Mouse (Mus musculus): ENCODE results near the gene Slc25a41. TPM values are rescaled to one million over a fixed set of nuclear protein-coding genes. Genes with fewer than 3 reads are reported as not detected.
"Not testable (repeated sequence)": the region's sequence is repeated elsewhere in the genome, so short reads cannot be mapped to it uniquely, and the experiment has no call there.

Slc25a41 gene
- polyA plus RNA-seq, 1 experiment from 2014 or later: not detected

- Histone ChIP-seq H3K4me2 (no peak overlapping the region), H3K9ac (no peak overlapping the region), H3K36me3 (no peaks in the 10 kb centered on the region), H3K9me3 (replicated peaks) (no peaks in the 10 kb centered on the region), H3K4me3 (no peak overlapping the region; the same call in 1 of the 2 replicates), H3K27ac (no peak overlapping the region), H3K27me3 (replicated peaks) (peaks cover 78% of the 10 kb centered on the region), H3K4me1 (peaks cover 54% of the 10 kb centered on the region)
- no peak for ATAC-seq
- WGBS (ENCODE audit: insufficient replicate concordance): 29% methylated on average over 8 of the region's 8 CpGs
Observed at GRCm38 (mm10) chr17:57063031-57063430, 21.6 kb upstream of the Slc25a41 start.

GRCm38 (mm10) chr17:57062548-57062947 lies 21.1 kb upstream of the Slc25a41 start:
- peak overlapping the region; percentile 36; the same call in 1 of the 2 replicates for H3K9ac ChIP-seq
- H3K4me3 ChIP-seq: peak overlapping the region; percentile 50
- no peaks in the 10 kb centered on the region for H3K36me3 ChIP-seq
- no peak overlapping the region for H3K27ac ChIP-seq
- no peak for ATAC-seq
- H3K9me3 ChIP-seq (replicated peaks): no peaks in the 10 kb centered on the region
- peak overlapping the region; percentile 71 for H3K4me2 ChIP-seq
- H3K4me1 ChIP-seq: peaks cover 54% of the 10 kb centered on the region
- WGBS (ENCODE audit: insufficient replicate concordance): 4% methylated on average over 22 of the region's 22 CpGs
- peaks cover 78% of the 10 kb centered on the region for H3K27me3 ChIP-seq (replicated peaks)

GRCm38 (mm10) chr17:57062011-57062521 lies 20.6 kb upstream of the Slc25a41 start:
- Histone ChIP-seq H3K27me3 (replicated peaks) (peaks cover 74% of the 10 kb centered on the region), H3K4me3 (peak overlapping the region; percentile 50), H3K36me3 (no peaks in the 10 kb centered on the region), H3K9me3 (replicated peaks) (no peaks in the 10 kb centered on the region), H3K4me1 (peaks cover 50% of the 10 kb centered on the region), H3K27ac (no peak overlapping the region), H3K9ac (peak overlapping the region; percentile 36), H3K4me2 (peak overlapping the region; percentile 71)
- WGBS (ENCODE audit: insufficient replicate concordance): under 1% methylated on average over 39 of the region's 39 CpGs
- no peak for ATAC-seq

GRCm38 (mm10) chr17:57061069-57061468 lies 19.6 kb upstream of the Slc25a41 start:
- Histone ChIP-seq H3K9ac (no peak overlapping the region), H3K27me3 (replicated peaks) (peaks cover 74% of the 10 kb centered on the region), H3K36me3 (no peaks in the 10 kb centered on the region), H3K27ac (no peak overlapping the region), H3K4me3 (peak overlapping the region; percentile 69; the same call in 1 of the 2 replicates), H3K4me2 (peak overlapping the region; percentile 98), H3K4me1 (peaks cover 43% of the 10 kb centered on the region), H3K9me3 (replicated peaks) (no peaks in the 10 kb centered on the region)
- no peak for ATAC-seq
- WGBS (ENCODE audit: insufficient replicate concordance): 33% methylated on average over 10 of the region's 10 CpGs

GRCm38 (mm10) chr17:57060231-57060801 lies 18.9 kb upstream of the Slc25a41 start:
- H3K27ac ChIP-seq: peak overlapping the region; percentile 15
- no peaks in the 10 kb centered on the region for H3K9me3 ChIP-seq (replicated peaks)
- WGBS (ENCODE audit: insufficient replicate concordance): under 1% methylated on average over 44 of the region's 44 CpGs
- ATAC-seq: peak; percentile 79
- H3K9ac ChIP-seq: peak overlapping the region; percentile 75
- H3K4me2 ChIP-seq: peak overlapping the region; percentile 98
- peaks cover 71% of the 10 kb centered on the region for H3K27me3 ChIP-seq (replicated peaks)
- no peaks in the 10 kb centered on the region for H3K36me3 ChIP-seq
- peak overlapping the region; percentile 69 for H3K4me3 ChIP-seq
- peaks cover 43% of the 10 kb centered on the region for H3K4me1 ChIP-seq

- H3K4me2 ChIP-seq: peak within 1 kb of the TSS; percentile 98
- peaks cover 4% of the 10 kb centered on the region for H3K36me3 ChIP-seq
- peak within 1 kb of the TSS; percentile 51 for H3K27ac ChIP-seq
- H3K9me3 ChIP-seq (replicated peaks): no peaks in the 10 kb centered on the region
- peaks cover 43% of the 10 kb centered on the region for H3K4me1 ChIP-seq
- under 1% methylated on average over 44 of the region's 45 CpGs for WGBS (ENCODE audit: insufficient replicate concordance)
- peaks cover 63% of the 10 kb centered on the region for H3K27me3 ChIP-seq (replicated peaks)
- peak within 1 kb of the TSS; percentile 75 for H3K9ac ChIP-seq
- ATAC-seq: 0 out of 2 replicates have a peak, but pooled peaks have one; percentile 22
- peak within 1 kb of the TSS; percentile 69 for H3K4me3 ChIP-seq
Observed at GRCm38 (mm10) chr17:57059486-57059977, 18.1 kb upstream of the Slc25a41 start, which contains the start of gene Slc25a23. Gene Slc25a23, minus strand, starts transcription at chr17:57059863.

- peaks cover 43% of the 10 kb centered on the region for H3K4me1 ChIP-seq
- H3K4me2 ChIP-seq: peak within 1 kb of the TSS; percentile 98
- H3K9ac ChIP-seq: peak within 1 kb of the TSS; percentile 75
- peak within 1 kb of the TSS; percentile 51 for H3K27ac ChIP-seq
- ATAC-seq: 0 out of 2 replicates have a peak, but pooled peaks have one; percentile 1
- H3K36me3 ChIP-seq: peaks cover 8% of the 10 kb centered on the region
- peaks cover 57% of the 10 kb centered on the region for H3K27me3 ChIP-seq (replicated peaks)
- H3K9me3 ChIP-seq (replicated peaks): no peaks in the 10 kb centered on the region
- peak within 1 kb of the TSS; percentile 69 for H3K4me3 ChIP-seq
- WGBS (ENCODE audit: insufficient replicate concordance): 6% methylated on average over 14 of the region's 22 CpGs
Observed at GRCm38 (mm10) chr17:57058891-57059485, 17.5 kb upstream of the Slc25a41 start, which contains the start of gene Crb3. Gene Crb3, plus strand, starts transcription at chr17:57059105.

- no peak overlapping the region for H3K4me2 ChIP-seq
- no peak for ATAC-seq
- no peaks in the 10 kb centered on the region for H3K9me3 ChIP-seq (replicated peaks)
- no peak overlapping the region for H3K9ac ChIP-seq
- H3K36me3 ChIP-seq: peaks cover 23% of the 10 kb centered on the region
- H3K27ac ChIP-seq: no peak overlapping the region
- no peak overlapping the region for H3K4me3 ChIP-seq
- peaks cover 31% of the 10 kb centered on the region for H3K4me1 ChIP-seq
- WGBS (ENCODE audit: insufficient replicate concordance): 60% methylated on average over 3 of the region's 3 CpGs
- peaks cover 31% of the 10 kb centered on the region for H3K27me3 ChIP-seq (replicated peaks)
Observed at GRCm38 (mm10) chr17:57056246-57056645, 14.8 kb upstream of the Slc25a41 start.

GRCm38 (mm10) chr17:57051679-57052078 lies 10.2 kb upstream of the Slc25a41 start:
- 59% methylated on average over 4 of the region's 4 CpGs for WGBS (ENCODE audit: insufficient replicate concordance)
- H3K4me1 ChIP-seq; H3K4me2 ChIP-seq; H3K9ac ChIP-seq; ATAC-seq; H3K4me3 ChIP-seq; H3K27ac ChIP-seq; H3K9me3 ChIP-seq (replicated peaks); H3K27me3 ChIP-seq (replicated peaks): not testable (repeated sequence)
- peaks cover 35% of the 10 kb centered on the region for H3K36me3 ChIP-seq

GRCm38 (mm10) chr17:57048816-57049215 lies 7.4 kb upstream of the Slc25a41 start:
- Histone ChIP-seq H3K4me3 (no peak overlapping the region), H3K4me1 (0 out of 2 replicates have a peak, but pooled peaks cover 3% of the 10 kb centered on the region), H3K36me3 (peaks cover 27% of the 10 kb centered on the region; the same call in 1 of the 2 replicates), H3K9ac (no peak overlapping the region), H3K27me3 (replicated peaks) (0 out of 2 replicates have a peak, but pooled peaks cover 7% of the 10 kb centered on the region), H3K27ac (no peak overlapping the region), H3K9me3 (replicated peaks) (no peaks in the 10 kb centered on the region), H3K4me2 (no peak overlapping the region)
- no peak for ATAC-seq
- WGBS (ENCODE audit: insufficient replicate concordance): 77% methylated on average over 3 of the region's 3 CpGs

- peaks cover 16% of the 10 kb centered on the region; the same call in 1 of the 2 replicates for H3K36me3 ChIP-seq
- no peak overlapping the region for H3K4me3 ChIP-seq
- 0 out of 2 replicates have a peak, but pooled peaks cover 7% of the 10 kb centered on the region for H3K27me3 ChIP-seq (replicated peaks)
- peak; percentile 45; the same call in 1 of the 2 replicates for ATAC-seq
- 52% methylated on average over 5 of the region's 5 CpGs for WGBS (ENCODE audit: insufficient replicate concordance)
- H3K9me3 ChIP-seq (replicated peaks): no peaks in the 10 kb centered on the region
- no peak overlapping the region for H3K4me2 ChIP-seq
- no peak overlapping the region for H3K9ac ChIP-seq
- H3K27ac ChIP-seq: no peak overlapping the region
- H3K4me1 ChIP-seq: 0 out of 2 replicates have a peak, but pooled peaks cover 3% of the 10 kb centered on the region
Observed at GRCm38 (mm10) chr17:57047406-57047805, 6.0 kb upstream of the Slc25a41 start.

GRCm38 (mm10) chr17:57038978-57039377 lies 2.5 kb downstream of the Slc25a41 start:
- ATAC-seq: no peak
- 32% methylated on average over 8 of the region's 8 CpGs for WGBS (ENCODE audit: insufficient replicate concordance)
- H3K4me2 ChIP-seq: no peak overlapping the region

More at GRCm38 (mm10) chr17:57038978-57039377, 2.5 kb downstream of the Slc25a41 start:
- no peaks in the 10 kb centered on the region for H3K36me3 ChIP-seq
- no peak overlapping the region for H3K9ac ChIP-seq
- H3K27ac ChIP-seq: no peak overlapping the region
- H3K4me1 ChIP-seq: no peaks in the 10 kb centered on the region; the same call in 1 of the 2 replicates
- no peak overlapping the region for H3K4me3 ChIP-seq
- peaks cover 40% of the 10 kb centered on the region for H3K27me3 ChIP-seq (replicated peaks)
- no peaks in the 10 kb centered on the region for H3K9me3 ChIP-seq (replicated peaks)

All from liver, embryonic 12.5 days (tissue).